Mouse (Mus musculus) embryo, embryonic 11.5 days (tissue): ENCODE results near the gene Arf5.

ENCODE experiments used
- DNase-seq: peaks from one replicate; pipeline ENCODE4 v3.0.0-alpha.2; 2012; ENCODE audit warnings: low read depth, low spot score

Arf5 gene

DNA sequence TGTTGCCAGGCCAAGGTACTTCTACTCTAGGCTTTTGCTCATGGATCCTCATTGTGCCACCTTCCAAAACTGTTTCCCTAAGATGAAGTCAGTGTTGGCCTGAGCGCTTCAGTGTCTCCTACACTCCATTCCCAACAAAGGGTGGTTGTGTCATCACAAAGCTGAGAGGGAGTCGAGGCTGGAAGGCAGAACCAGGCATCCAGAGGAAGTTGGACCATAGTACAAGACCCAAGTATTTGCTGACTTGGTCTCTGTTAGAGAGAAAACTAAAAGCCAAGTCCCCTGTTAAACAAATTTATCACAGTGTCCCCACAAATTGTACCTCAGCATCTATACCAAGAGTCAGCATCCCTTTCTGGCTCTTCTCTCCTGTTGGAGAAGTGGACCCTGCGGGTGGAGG is 4.9 kb downstream of the Arf5 start, which contains the start of gene Gcc1:
Gcc1 (minus strand) TSS at position 101 of the 400 bp plus-strand sequence.
- no peak for DNase-seq

DNA sequence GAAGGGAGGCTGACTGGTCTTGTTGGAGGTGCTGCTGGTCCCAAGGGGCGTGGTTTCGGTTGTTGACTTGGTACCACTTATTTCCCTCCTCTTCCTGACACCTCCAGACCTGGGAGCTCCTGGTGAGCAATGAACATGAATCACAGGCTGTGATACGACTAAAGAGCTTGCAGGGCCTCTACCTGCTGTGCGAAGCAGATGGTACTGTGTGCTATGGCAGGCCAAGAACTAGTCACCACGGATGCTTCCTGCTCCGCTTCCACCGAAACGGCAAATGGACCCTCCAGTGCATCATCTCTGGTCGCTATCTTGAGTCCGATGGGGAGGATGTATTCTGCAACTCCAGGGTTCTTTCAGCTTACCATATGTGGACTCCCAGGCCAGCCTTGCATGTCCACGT is 6.5 kb downstream of the Arf5 start:
- no peak for DNase-seq

DNA sequence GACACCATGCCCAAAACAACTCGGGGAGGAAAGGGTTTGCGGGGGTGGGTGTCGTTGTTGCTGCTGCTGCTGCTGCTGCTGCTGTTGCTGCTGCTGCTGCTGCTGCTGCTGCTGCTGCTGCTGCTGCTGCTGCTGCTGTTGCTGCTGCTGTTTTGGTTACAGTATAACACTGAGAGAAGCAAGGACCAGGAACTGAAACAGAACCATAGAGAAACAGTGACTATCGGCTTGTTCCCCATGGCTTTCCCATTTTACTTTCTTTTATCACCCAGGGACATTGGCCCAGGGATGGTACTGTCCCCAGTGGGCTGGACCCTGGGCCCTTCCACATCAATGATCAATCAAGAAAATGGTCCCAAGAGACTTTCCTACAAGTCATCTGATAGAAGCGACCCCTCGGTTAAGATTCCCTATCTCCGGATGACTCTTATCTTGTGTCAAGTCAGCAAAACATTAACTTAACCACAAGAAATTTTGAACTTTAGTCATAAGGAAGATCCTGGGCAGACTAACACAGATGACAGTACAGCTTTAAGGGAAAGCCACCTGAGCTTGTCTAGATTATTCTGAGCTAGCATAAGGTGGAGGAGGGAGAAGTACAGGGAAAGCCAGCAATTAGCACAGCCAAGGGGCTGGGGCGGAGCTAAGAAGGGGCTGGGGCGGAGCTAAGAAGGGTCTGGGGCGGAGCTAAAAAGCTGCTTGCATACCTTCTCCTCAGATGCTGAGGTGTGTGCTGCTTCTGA is 7.6 kb downstream of the Arf5 start:
- no peak for DNase-seq

DNA sequence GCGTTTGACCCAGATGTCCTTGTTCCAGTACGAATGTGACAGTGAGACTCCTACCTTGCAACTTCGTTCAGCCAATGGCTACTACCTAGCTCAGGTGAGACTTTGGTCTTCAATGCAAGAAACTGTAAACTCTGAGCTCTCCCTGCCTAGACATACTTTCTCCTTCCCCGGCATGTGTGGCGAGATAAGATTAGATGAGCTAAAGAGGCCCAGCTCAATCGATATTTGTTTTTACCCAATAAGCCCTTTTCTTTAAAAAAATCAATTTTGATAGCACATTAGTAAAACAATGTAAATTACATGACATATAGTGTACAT is 8.1 kb downstream of the Arf5 start:
- no peak for DNase-seq

DNA sequence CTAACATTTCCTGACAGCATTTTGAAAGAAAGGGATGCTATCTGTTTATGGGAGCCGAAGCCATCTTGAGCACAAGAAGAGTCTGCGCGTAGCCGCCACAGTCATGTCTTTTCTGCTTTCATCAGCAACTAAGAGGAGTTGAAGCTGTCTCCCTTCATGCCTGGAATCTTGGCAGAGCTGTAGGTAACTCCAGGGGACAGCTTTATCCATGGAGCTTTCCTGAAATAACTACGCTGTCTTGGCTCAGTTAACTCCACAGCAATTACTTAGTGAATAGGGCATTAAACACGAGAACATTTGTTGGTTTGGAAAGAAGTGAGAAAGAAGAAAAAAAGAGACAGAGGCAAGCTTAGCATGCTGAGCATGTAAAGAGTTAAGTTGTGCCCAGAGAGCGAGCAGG is 24.6 kb downstream of the Arf5 start:
- no peak for DNase-seq

DNA sequence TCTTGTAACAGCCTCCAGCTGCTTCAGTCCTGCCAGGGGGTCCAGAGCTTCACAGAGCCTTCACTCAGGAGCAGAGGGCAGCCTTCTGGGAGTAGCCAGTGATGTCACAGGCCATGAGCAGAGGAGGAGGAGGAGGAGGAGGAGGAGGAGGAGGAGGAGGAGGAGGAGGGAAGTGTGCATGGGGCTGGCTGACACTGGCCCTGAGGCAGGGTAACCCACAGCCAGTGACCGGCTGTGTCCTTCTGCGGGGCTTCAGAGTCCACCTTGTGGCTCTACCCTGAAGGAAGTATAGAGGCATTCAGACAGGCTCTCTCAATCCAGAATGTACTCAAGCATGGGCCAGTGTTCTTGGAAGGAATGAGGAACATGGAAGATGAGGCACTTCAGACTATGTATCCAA is 25.9 kb downstream of the Arf5 start, which contains the start of gene Pax4:
Pax4 (minus strand) TSS at position 101 of the 400 bp plus-strand sequence.
- no peak for DNase-seq

DNA sequence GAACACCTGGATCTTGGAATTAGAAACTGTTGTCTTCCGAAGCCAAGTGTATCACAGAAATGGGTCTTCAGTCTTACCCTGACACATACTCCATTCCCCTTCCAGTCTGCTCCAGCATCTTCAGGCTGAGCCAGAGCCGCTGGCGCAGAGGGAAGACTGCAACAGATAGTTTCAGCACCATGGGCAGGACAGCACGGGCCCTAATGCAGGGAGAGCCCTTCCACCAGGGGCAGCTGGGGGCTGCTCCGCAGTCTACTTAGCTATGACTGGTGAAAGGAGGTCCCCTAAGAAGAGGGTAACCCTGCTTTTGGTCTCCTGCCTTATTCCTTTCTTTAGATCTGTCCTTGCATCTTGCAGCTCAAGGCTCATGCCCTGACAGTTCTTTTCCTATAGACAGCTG is 27.1 kb downstream of the Arf5 start:
- DNase-seq = no peak

DNA sequence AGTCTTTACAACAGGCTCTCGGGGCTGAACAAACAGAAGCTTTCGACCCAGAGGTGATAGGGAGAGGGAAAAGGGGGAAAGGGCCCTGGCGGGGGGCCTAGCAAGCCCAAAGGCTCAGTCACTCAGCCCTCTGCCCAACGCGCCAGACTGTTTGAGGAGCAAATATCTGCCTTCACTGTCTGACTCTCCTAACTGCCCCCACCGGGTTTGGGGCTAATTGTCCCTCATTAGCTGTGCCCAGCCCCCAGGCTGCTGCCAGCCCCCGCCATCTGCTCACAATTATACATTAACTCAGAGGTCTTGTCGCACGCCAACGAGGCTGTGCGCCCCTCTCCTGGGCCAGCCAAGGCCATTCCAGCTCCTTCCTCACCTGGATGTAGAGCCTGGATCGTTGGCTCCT is 27.6 kb downstream of the Arf5 start:
- DNase-seq = no peak

DNA sequence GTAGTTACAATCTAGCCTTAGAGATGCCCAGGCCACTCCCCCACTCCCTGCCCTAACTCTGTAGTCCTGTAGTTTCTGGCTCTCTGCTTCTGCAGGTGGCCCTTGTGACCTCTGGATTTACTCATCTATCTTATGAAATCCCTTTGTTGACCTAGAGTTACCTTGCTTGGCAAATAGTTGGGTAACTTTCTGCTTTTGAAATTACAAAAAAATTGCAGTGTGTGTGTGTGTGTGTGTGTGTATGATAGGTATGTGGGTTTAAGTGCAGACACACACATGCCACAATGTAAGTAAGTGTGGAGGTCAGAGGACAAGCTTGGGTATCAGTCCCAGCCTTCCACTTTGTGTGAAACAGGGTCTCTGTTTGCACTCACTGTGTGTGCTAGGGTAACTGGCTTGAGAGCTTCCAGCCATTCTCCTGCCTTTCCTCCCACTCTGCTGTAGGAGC is 35.9 kb downstream of the Arf5 start:
- DNase-seq = no peak

DNA sequence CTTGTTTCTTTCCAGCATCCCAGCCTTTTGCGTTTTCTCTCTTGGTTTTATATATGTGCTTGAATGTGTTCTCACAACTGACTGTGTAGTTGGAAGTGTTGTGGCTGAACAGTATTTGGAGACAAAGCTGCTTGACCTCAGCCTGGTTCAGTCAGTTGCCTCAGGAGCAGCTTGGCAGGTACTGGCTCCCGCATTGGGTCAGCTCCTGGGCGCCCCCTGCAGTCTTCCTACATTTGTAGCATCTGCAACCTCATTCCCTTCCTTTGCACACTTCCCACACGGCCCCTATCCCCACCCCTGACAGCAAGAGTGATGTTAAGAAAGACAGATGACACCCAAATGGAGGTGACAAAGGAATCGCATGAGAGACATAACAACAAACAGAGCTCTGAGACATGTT is 37.2 kb downstream of the Arf5 start:
- DNase-seq = no peak

DNA sequence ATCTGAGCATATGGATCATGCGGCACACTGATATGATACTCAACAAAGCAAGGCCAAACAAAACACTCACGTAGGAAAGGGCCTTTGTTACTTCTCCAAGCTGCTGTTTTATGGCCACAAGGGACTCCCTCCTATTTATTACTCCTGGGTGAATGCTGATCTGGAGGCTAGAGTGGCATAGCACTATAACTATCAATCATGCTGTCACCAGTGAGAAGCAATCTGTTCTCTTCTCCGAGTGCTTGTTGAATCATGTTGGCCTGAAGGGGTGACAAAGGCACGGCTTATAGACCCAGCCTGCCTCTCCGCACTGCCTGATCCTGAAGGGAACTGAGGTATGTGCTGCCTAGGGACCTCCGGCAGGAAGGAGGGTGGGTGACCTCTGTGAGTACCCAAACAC is 41.3 kb downstream of the Arf5 start:
- no peak for DNase-seq

DNA sequence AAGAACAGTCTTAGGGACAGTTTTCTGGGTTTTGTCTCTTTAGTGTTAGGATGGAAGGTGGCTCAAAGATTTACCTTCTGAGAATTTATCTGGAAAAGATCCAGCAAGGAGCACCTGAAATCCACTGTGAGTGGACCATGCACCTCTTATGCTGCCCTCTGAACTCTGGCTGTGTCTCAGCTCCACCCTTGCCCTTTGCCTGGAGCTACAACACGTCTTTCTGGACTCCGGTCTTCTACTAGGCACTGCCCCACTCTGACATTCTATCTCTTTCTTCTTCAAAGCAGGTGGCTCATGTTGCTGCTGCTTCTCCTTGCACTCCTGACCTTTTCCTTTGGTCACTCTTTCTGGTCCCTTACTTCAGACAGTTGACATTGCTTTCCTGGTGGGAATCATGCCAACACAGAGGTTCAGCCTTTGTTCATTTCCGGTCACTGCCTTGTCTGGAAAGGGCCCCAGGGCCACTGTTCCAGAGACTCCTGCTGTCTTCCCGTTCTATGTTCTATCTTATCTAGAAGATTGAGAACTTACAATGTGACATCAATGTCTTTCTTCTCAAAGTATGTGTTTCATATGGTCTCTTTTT is 46.8 kb downstream of the Arf5 start:
- DNase-seq = no peak

DNA sequence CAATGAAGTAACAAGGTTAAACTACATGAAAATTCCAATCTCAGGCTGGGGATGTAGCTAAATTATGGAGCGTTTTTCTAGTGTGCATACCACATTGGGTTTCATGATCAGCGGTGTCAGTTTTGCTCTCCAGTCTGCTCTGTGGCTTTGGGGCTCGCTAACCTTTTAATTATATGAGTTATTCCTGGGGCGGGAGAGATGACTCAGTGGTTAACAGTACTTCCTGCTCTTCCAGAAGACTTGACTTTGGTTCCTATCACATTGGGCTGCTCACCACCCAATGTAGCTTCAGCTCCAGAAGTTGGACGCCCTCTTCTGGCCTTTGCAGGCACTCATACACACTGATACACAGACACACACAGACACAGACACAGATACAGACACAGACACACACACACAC is 47.3 kb downstream of the Arf5 start:
- DNase-seq = no peak

DNA sequence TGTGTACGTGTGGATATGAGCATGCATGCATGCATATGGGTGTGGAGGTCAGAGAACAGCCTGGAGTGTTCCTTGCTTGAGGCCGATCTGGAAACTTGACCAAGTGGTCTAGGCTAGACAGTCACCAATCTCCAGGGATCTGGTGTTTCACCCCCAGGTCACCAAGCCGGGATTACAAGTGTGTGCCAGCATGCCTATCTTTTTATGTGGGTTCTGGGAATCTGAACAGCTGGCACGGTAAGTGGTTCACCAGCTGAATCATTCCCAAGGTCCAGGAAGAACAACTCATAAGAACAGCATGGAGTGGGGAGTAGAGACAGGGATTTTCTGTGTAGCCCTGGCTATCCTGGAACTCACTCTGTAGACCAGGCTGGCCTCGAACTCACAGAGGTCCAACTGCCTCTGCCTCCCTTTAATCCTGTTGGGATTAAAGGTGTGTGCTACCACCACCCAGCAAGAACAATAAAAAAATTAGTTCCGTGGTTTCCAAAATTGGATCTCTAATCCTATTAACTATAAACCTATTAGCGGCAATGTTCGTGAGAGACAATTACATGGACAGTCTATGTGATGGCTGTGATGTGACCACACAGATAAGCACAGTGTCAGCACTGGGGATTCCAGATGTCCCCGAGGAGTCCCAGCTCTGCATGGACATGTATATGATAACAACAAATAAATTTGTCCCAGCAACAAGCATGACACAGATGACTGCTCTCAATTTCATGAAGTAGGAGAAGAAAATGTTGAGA is 48.1 kb downstream of the Arf5 start:
- DNase-seq = no peak

DNA sequence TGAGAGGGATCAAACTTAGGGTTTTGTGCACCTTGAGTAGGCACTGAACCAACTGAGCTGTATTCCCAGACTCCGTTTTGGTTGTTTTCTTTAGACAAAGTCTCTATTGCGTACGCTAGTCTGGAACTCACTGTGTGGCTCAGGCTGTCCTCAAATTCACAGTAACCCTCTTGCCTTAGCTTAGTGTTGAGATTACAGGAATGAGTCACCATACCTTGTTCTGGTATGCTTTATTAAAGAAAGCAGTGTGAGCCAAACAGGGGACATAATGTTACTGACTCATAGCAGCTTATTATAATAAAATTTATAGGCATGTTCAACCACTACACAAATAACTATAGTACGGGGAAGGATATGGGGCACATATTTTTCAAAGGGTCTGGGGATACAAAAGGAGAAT is 50.9 kb downstream of the Arf5 start:
- no peak for DNase-seq

DNA sequence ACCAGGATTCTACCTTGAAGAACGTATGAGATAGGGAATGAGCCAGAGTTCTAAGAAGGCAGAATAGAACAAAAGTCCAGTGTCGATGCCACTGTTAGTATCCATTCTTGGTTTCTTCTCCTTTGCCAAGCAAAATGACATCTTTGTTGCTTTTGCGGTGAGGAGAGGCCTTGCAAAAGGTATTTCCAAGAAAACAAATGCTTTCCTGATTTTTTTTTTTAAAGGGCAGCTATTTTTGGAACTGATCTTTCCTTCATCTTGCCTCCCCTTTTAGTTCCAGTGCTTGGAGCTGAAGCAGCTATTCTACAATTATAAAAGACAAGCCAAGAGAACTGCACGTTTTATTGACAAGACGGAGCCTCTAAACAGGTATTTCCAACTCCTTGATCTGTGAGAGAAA is 51.5 kb downstream of the Arf5 start, which contains the start of gene Snd1:
Snd1 (plus strand) TSS at position 301 of the 400 bp plus-strand sequence.
- no peak for DNase-seq
